Mouse (Mus musculus): ENCODE data around the gene Slc31a2.
A peak's percentile ranks its signal among the peaks of the same experiment; 100 is the strongest.

- no peak for TF ChIP-seq EP300 (IDR thresholded peaks at IDR 0.05; ENCODE audit: insufficient read depth, low read depth, low read length)
- TF ChIP-seq POLR2A (IDR thresholded peaks at IDR 0.05; ENCODE audit: insufficient read depth, low read depth, low read length): peak; percentile 87
- peak; percentile 40 for TF ChIP-seq CTCF (IDR thresholded peaks at IDR 0.05)
These were observed 24.1 kb downstream of the Slc31a2 start for GRCm38 (mm10) chr4:62286257-62286991.

Measured in heart, adult 2 months (tissue).